Mouse (Mus musculus): Measurements from ENCODE around the gene Cyp2u1. TPM values are rescaled to one million over a fixed set of nuclear protein-coding genes. Genes with fewer than 3 reads are reported as not detected.

The Cyp2u1 gene
- polyA plus RNA-seq (2012; rRNA removed) = 1.2 and 2.5 TPM in 2 replicates

DNA sequence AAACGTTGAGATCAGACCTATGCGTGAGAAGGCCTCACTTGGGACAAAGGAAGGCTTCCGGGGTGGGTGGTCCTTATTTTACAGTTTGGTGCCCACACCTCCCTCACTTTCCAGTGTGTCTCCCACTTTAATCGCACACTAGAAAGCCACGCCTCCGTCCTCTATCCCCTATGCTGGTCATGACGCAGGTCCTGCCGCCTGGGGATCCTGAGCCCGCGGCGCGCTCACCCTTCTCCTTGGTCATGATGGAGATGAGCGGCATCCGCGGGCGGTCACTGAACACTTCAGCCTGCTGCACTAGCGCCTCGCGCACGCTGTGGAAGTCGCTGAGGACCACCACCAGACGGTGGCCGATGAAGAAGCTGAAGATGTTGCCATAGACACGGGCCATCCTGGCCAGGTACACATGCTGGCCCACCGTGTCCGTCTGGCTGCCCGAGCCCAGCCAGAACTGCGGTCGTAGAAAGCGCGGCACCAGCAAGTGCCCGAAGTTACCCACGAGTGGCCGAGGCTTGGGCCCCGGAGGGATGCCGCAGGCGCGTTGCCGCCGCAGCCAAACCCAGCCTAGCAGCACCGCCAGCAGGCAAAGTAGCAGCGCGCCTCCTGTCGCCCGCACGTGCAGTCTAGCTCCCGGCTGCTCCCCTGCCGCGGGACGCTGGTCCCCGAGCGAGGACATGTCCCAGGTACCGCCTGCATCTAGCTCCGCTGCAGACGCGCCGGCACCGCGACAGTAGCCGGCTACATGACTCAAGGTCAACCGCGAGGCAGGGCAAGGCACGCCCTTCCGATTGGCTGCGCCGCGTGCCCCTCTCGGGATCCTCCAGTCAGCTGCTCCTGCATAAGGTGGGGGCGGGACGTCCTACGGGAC, at the start of gene Cyp2u1:
Cyp2u1 (minus strand) TSS at position 776 of the 868 bp plus-strand sequence.

GRCm38 (mm10) chr3:131271559-131272373, 31.3 kb downstream of the Cyp2u1 start, which contains the start of gene Hadh:
Hadh (minus strand) TSS chr3:131272101.

Other genes starting within 250 kb of the Cyp2u1 start
- 0.09 TPM in 2 replicates for gene Lef1, start 192.8 kb downstream of the Cyp2u1 start, polyA plus RNA-seq (2012; rRNA removed)
- gene Hadh, start 31.1 kb downstream of the Cyp2u1 start, polyA plus RNA-seq (2012; rRNA removed) = 66.9 and 69.3 TPM in 2 replicates
- 2.6 and 2.9 TPM in 2 replicates for gene Sgms2, start 188.2 kb upstream of the Cyp2u1 start, polyA plus RNA-seq (2012; rRNA removed)

Measured in stomach, adult 2 months (tissue).